Mouse (Mus musculus) heart, adult 8-10 months (tissue): ENCODE data around the gene Fam120b. TPM values are rescaled to one million over a fixed set of nuclear protein-coding genes. Genes with fewer than 3 reads are reported as not detected.

Experiments
- DNase-seq: peaks from one replicate; pipeline ENCODE4 v3.0.0; 2022; ENCODE audit warnings: low spot score
- total RNA-seq, 4 experiments: library from RNA; stranded (reverse); gene quantifications; 2 replicates each; pipeline ENCODE4 v1.2.4; 2022

Gene Fam120b
- 10 to 100 TPM; 11.2 to 14.7 (median 14.2) TPM for total RNA-seq

DNA sequence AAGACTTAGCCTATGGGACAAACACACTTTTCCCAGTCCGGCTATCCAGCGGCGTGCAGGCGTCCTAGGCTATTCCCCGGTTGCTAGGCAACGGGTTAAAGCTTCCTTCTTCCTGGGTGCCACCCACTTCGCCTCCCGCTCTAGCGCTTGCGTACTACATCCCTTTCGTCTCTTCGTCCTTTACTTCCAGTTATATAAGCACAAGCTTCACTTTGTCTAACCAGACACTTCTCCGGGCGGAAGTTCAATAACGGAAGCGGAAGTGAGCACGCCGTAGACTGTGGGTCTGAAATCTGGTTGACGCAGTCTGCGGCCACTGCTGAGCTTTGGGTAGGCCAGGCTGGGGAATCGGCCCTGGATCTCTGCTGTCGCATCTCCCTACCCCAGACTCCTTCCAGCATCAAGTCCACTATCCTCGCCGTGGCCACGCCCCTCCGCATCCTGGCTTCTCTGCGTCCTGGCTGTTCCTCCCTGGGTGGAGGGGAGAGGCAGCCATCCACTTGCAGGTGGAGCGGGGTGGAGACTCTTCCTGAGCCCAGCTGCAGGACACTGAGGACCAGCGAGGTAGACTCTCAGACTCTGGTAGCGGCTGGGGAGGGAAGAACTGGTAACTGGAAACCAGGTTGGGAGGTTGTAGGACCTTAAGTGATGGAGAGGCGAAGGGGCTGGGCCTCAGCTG lies at the start of gene Fam120b:
Gene Fam120b, plus strand, starts transcription at position 206 of the 679 bp plus-strand sequence.
- peak; percentile 95 for DNase-seq

DNA sequence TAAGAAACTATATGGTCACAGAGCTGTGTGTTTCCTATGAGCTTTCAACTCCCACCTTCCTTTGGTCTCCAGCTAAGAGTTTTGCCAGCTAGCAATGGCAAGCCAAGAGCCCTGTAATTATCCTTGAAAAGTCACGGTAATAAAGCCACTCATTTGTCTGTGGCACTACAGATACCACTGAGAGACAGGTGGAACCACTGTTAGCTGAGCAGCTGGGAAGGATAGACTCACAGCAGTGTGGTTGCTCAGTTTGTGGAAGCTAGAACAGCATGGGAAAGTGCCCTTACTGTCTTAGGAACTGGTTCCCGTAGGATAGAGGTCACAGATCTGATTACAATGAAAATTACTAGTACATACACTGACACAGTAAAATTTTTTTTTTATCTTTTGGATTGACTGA lies 45.9 kb upstream of the Fam120b start:
- DNase-seq: no peak

DNA sequence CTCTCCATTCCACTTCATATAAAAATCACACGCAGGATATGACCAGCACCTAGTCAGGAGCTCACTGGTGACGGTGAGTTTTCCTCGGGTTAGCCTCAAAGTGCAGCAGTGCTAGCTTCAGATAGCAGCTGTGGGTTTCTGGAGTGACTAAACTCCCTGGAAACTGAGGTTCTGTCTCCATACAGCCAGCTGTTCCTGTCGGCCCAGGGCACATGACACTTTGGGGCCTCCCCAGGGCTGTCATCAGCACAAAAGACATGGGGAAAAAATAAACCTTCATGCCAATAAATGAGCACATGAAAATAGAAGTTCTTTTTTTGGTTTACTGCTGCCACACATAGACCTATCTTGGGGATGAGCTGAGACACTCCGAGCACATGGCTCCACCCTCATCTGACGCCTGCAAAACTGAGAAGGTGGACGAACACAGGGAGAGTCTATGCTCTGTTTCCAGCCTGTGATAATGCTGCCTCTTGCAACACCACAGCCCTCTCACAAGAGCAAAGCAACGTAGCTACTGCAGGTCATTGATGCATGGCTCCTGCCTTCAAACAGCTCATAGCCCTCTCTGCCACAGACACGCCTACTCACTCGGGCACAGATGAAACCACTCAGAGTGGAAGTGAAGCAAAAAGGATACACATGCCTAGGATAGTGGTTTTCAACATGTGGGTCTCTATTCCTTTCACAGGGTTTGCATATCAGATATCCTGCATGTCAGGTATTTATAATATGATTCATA lies 43.0 kb upstream of the Fam120b start:
- DNase-seq: no peak

DNA sequence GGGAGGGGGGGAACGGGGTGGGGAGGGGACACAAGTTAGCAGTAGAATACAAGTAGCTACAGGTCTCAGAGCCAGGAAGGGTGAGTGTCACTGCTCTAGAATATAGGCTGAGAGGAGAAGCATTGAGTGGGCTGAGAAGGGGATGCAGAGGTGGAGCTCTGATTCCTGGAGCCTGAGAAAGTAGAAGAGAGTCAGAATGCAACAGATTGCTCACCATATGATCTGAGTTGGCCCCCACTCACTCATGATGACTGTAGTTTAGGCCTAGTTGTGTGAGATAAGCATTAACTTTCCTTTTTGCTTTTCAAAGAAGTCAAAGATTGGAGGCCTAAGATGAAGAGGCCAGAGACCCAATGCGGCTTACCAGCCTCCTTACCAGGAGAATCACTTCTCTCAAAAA lies 42.0 kb upstream of the Fam120b start:
- no peak for DNase-seq

DNA sequence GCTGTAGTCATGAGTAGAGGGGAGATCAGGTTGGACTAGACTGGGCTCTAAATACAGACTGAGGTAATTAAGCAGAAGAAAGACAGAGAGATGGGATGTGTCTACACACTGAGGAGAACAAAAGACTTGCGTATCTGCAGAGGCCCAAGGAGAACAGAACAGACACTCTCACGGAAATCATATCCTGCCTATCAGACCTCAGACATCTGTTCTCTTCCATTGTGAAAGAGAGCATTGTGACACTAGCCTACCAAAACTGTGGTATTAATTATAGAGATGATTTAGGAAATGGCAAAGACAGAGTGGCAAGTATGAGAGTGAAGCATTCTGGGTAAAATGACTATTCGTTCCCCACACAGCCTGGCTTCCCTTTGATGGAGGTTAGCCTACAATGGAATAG lies 40.9 kb upstream of the Fam120b start:
- DNase-seq: no peak

DNA sequence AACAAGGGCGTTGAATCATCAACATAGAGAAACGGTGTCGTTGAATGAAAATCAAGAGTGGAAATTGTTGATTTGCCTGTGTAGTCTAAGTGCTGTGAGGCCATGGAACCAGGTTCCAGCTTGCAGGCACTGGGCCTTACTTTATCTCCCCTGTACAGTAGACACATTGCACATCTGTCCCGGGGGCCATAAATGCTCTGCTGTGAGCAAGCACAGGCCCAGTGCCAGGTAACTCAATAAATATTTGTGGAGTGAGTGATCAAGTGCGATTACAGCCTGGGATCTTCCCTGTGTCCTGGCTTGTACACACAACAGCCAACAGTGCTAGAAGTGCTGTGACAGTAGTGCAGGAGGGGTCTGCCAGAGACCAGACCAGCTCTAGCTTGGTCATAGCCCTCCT lies 39.5 kb upstream of the Fam120b start:
- no peak for DNase-seq

DNA sequence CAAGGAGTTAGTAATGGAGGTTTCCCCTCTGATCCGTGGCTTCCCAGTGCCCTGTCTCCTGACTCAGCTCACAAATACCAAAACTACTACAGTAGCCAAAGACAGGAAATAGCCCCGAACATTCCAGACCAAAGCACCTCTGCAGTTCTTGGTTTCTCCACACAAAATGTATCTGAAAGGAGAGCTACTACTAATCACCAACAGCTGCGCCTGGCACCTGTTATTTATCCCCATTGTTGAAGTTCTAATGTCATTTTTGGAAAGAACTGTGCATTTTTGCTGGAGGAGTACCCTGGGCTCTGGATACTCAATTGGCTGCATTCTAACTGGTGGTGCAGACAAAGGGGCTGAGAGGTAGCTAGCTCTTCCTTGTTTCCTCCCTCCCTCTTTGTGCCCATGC lies 38.9 kb upstream of the Fam120b start:
- no peak for DNase-seq

DNA sequence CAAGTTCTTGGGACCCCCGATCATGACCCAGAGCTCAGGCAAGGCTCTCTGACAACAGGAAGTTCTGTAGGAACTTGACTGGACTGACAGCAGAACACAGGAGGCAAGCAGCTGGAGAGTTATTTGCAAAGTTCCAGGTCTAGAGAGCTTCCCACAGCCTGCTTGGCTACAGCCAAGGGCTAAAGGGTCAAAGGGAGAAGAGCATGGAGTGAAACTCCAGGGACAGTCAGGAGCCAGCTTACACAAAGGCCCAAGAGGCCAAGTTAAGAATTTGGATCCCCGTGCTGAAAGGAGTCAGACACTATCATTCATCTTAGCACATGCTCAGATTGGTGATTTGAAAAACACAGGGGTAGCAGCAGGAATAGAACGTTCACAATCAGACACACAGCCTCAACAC lies 32.3 kb upstream of the Fam120b start:
- DNase-seq: no peak

DNA sequence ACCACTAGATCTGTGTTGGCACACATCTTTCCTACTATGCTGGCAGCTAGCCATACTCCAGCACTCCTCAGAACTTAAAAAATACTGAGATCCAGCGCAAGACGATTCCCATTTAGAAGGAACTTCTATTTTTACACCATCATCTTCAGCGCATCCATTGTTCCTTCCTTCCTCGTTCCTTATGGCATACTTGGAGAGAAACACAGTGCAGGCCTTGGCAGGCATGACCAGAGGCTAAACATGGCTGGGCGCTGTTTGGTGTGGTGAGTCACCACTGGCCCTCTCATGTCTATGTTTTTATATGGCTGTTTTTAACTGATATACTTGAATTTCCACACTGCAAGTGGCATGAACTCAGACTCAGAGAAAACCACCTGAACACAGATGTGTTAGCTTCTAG lies 30.4 kb upstream of the Fam120b start:
- DNase-seq: peak; percentile 21

DNA sequence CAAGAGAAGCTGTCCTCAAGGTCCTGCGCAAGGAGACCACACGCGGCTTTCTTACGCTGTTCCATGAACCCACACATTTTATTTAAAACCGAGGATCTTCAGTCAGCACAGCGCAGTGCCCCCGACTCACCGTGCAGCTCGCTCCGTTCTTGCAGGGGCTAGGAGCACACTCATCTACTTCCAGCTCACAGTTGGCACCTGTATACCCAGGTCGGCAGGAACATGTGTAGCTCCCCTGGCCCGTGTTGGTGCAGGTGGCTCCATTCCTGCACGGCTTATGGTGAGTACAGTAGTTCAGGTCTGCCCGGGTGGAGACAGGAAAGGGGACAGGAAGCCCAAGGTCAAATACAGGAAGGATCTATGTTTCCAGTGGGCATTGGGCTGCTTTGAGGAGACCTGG lies 25.6 kb upstream of the Fam120b start:
- no peak for DNase-seq

DNA sequence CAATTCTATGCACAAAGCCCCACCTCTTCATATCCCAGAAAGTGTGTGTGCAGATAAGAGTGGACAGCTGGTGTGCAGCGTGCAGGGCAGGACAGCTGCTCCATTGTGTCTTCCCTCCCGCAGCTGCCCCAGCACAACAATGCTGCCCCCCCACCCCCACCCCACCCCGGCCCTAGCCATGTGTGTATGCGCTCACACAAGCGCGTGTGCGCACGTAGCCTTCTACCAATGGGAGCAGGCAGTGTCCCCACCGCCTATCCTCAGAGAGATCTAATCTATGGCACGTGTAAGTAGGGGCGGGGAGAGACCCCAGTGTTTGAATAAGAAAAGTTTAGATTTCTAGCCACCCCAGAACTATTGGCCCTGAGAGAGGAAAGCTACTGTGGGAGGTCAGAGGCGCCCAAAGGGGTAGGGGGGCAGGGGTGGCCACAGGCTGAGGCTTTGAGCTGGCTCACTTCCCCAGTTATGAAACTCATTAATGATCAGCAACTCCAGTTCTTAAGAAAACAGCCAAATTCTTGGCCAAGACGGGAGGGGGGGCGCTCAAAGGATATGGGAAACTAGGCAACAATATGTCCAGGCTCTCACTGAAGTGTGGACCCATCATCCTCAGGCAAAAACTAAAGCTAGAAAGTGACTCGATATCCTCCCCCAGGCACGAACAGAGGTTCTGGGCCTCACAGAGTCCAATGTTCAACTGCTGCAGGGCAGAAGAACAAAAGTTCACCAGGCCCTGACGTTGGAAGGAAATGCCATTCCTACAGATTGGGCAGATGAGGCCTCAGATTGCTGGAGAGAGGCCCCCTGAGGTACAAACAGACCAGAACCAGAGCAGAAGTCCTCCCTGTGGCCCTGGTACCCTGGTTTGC lies 23.8 kb upstream of the Fam120b start:
- no peak for DNase-seq

DNA sequence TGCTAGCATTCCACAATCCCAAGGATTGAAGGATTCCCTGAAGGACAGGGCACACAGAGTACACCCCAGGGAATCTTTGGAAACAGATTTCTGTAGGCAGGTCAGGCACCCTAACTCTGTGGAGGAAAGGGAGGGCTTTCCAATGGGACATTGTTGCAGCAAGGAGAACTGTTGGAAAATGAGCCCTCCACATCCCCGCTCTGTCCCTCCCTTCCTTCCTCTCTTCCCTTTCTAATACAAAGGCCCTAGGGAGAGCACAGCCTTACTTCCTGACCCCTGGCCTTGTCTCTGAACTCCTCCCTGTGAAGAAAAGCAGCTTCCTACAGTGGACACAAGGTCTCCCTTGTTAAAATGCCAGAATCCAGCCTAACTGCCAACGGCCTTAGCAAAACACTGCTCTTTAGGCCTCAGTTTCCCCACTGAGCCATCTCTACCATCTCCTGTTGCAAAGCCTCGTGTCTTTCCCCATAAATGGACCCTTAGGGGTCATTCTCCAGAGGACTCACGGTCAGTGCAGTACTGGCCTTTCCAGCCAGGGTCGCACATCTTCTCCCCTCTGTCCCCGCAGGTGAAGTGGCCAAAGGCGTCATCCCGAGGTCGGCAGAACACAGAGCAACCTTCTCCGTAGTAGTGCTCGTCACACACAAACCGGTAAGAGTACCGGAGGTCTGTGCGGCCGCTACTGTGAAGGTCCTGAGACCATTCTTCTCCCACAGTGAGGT lies 22.9 kb upstream of the Fam120b start:
- DNase-seq: peak; percentile 77

DNA sequence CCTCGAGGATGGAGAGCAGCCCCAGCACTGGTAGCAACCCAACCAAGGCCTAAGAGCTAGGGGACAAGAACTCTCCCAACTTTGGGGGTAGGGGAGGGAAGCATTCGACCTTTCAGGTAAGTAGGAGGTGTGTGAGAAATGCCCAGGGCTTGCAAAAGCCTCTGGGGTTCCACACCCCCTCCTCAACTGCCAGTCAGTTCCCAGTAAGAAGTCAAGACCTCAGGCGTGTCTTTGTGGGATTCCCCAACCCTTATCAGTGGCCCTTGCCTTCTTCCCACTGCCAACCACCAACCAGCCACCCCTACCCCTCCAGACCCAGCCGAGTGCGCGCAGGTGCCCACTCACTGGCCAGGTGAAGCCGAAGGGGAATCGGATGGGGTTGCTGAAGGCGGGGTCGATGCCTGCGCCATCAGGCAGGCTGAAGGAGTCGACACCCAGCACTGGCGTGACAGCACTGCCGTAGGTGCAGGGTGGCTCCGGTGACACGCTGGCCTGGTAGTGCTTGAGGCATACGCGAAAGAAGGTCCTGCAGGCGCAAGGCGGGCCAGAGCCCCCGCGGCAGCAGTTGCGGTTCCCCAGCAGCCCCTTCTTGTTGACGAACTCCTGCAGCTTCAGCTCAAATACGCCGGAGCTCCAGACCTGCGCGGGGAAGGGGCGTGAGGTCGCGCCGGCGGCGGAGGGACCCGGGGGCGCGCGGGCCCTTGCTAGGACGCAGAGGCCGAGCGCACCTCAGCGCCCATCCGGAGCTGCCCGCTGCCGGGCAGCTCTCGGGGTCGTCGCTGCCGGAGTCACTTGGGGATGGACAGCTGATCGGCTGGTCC lies 21.5 kb upstream of the Fam120b start:
- DNase-seq: no peak

DNA sequence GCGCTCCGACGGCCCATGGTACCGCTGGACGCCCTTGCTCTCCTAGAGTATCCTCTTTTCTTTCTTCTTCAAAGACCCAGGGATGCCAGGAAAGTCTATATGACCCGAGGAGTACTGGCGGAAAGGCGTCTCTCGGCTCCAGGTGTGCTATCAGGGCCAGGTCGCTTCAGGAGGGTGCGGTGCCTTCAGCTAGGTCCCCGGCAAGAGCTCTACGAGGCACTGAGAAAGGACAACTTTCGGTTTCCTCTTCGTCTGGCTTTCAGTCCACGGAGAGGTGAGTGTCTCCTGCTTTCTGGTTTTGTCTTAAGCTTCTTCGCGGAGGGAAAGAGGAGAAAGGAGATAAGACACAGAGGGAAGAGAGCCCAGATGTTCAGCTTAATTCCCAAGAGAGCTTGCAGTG lies 20.8 kb upstream of the Fam120b start:
- peak; percentile 9 for DNase-seq

DNA sequence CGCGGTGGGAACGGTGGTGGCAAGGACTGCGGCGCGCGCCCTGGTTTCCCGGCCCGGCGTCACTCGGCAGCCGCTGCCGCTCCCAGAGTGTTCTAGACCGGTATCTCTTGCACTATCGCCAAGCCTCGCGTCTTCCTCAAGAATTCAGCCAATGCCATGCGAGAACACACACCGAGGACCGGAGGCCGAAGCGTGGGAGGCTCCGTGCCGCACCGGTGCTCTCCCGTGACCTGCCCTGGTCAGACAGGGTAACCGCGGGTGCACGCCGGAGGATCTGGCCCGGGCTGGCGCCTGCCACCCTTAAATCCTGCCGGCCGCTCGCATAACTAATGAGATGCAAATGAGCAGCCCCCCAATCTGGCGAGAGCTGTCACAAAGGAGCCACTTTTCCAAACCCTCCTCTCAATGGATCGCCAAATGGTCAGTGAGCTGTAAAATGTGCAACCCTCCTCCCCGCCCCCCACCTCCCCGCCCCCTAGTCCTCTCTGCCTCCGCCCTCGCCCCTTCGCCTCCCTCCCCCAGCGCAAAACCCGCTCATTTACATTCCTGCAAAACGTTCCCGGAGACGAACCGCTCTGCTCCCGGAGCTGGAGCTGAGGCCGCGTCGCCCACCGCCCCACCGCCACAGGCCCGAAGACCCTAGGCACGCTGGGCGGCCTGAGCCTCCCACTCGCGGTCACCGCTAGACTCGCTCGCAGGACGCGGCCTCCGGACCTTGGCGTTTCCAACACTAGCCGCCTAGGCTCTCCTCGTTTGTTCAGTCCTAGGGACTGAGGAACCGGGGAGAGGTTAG lies 20.1 kb upstream of the Fam120b start:
- peak; percentile 77 for DNase-seq

DNA sequence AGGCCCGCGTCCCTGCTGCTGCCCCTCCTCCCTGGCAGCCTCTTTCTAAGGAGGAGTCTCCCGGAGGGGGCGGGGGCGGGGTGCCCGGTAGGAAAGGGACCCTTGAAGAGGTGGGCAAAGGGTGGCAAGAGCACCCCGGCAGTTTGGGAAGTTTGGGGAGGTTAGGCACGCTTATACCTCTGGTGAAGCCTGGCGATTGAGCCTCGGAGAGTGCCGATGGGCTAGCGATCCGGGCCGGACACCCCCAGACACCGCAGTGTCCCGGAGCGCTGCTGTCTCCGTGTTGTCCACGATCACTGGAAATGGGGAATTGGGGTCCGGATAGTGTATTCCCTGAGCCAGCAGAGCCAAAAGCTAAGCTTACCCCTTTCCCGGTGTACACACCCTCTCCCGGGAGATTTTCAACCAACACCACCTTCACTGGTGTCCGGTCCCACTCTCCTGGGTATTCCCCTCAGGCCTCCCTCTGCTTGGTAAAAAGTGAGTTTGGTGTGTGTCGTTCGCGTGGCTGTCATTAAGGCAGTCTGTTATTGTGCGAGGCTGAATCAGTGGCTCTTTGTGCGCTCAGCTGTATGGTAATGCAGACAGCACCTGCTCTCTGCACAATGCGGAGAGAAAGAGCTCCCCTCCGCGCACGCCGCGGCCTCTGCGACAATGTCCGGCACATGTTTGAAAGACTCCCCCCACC lies 19.4 kb upstream of the Fam120b start, which contains the start of gene Dll1:
Gene Dll1, minus strand, starts transcription at position 379 of the 688 bp plus-strand sequence.
- DNase-seq: no peak

DNA sequence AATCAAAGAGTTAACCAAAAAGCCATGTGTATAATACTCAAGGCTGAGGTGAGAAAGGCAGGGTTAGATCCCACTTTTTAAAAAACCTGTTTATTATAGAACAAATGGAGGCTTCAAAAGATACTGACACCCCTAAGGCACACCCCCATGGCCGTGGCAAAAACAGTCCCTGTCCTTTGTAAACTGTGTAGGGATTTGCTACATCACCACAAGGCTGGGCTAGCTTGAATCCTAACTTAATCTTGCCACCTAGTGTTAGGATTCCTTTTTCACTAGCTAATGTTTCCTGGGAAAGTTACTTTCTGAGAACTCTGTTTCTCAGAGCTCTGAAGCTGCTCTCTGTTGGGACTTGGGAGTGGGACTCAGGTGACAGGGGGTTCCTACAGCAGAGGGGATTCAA lies 18.1 kb upstream of the Fam120b start:
- peak; percentile 67 for DNase-seq

DNA sequence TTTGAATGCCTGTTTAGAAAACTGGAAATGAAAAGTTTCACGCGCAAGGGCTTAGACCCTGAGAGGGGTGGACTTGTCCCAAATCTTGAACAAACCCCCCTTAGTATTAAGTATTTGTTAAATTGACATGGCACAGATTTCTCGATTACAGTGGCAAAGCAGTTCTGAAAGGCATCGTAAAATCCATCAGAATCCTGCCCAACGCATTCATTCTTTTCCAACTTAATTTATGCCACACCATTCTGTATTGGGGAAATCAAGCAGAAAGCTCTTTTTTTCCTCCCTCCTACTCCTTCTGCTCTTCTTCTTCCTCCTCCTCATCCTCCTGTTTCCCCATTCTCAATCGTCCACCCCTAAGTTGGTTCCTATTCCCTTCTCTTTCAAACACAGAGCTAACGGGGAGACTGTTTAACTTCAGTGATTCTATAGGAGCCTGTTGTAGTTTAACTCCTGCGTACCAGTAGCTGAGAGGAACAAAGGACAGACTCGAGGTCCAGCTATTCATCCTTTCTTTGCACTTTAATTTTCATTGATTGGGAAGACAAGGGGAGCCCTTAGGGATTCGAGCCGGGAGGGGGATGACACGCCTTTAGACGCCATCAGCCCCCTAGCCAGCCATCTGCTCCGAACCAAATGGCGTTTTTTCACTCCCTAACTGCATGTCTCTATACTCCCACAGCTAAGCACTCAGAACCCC lies 17.4 kb upstream of the Fam120b start:
- no peak for DNase-seq
